Mouse (Mus musculus): ENCODE results near the gene Fam222b. TPM values are rescaled to one million over a fixed set of nuclear protein-coding genes. Genes with fewer than 3 reads are reported as not detected.

Fam222b gene
- polyA plus RNA-seq, 1 experiment from 2014 or later = 21.8 TPM

- Histone ChIP-seq H3K4me1 (ENCODE audit: control insufficient read depth, insufficient read depth, low read length) (peaks cover 23% of the 10 kb centered on the region), H3K4me2 (ENCODE audit: low read depth, severe bottlenecking) (peak within 1 kb of the TSS; percentile 61), H3K27ac (replicated peaks; ENCODE audit: low read depth, low read length) (peak within 1 kb of the TSS; percentile 99), H3K36me3 (ENCODE audit: control insufficient read depth, insufficient read depth, low read length) (peaks cover 18% of the 10 kb centered on the region), H3K9me3 (ENCODE audit: control insufficient read depth, low read length) (no peaks in the 10 kb centered on the region), H3K9ac (ENCODE audit: low read length) (peak within 1 kb of the TSS; percentile 98), H3K27me3 (ENCODE audit: control insufficient read depth, insufficient read depth, low read length) (no peaks in the 10 kb centered on the region), H3K4me3 (ENCODE audit: low read depth, low read length) (peak within 1 kb of the TSS; percentile 99)
- ATAC-seq (ENCODE audit: insufficient number of reproducible peaks, low FRiP score, low TSS enrichment, low read depth) = peak; percentile 72
- under 1% methylated on average over 76 of the region's 78 CpGs for WGBS
- DNase-seq (ENCODE audit: low spot score) = peak; percentile 92
Measured at GRCm38 (mm10) chr11:78164924-78165760, 70.7 kb downstream of the Fam222b start, which contains the start of gene Traf4. Traf4 (minus strand) TSS chr11:78165589.

GRCm38 (mm10) chr11:78165761-78166109 lies 71.3 kb downstream of the Fam222b start:
- H3K27ac ChIP-seq (replicated peaks; ENCODE audit: low read depth, low read length) = peak overlapping the region; percentile 99
- 4% methylated on average over 16 of the region's 16 CpGs for WGBS
- no peaks in the 10 kb centered on the region for H3K9me3 ChIP-seq (ENCODE audit: control insufficient read depth, low read length)
- peak overlapping the region; percentile 68 for H3K9ac ChIP-seq (ENCODE audit: low read length)
- peaks cover 12% of the 10 kb centered on the region for H3K36me3 ChIP-seq (ENCODE audit: control insufficient read depth, insufficient read depth, low read length)
- DNase-seq (ENCODE audit: low spot score) = no peak
- H3K4me1 ChIP-seq (ENCODE audit: control insufficient read depth, insufficient read depth, low read length) = peaks cover 23% of the 10 kb centered on the region
- no peak for ATAC-seq (ENCODE audit: insufficient number of reproducible peaks, low FRiP score, low TSS enrichment, low read depth)
- H3K27me3 ChIP-seq (ENCODE audit: control insufficient read depth, insufficient read depth, low read length) = no peaks in the 10 kb centered on the region
- H3K4me3 ChIP-seq (ENCODE audit: low read depth, low read length) = peak overlapping the region; percentile 99
- H3K4me2 ChIP-seq (ENCODE audit: low read depth, severe bottlenecking) = peak overlapping the region; percentile 61

GRCm38 (mm10) chr11:78166161-78166560 lies 71.7 kb downstream of the Fam222b start:
- WGBS = 43% methylated on average over 4 of the region's 4 CpGs
- peak overlapping the region; percentile 99; the same call in 1 of the 2 replicates for H3K27ac ChIP-seq (replicated peaks; ENCODE audit: low read depth, low read length)
- DNase-seq (ENCODE audit: low spot score) = no peak
- no peaks in the 10 kb centered on the region for H3K27me3 ChIP-seq (ENCODE audit: control insufficient read depth, insufficient read depth, low read length)
- peak overlapping the region; percentile 68; the same call in 1 of the 2 replicates for H3K9ac ChIP-seq (ENCODE audit: low read length)
- H3K9me3 ChIP-seq (ENCODE audit: control insufficient read depth, low read length) = no peaks in the 10 kb centered on the region
- ATAC-seq (ENCODE audit: insufficient number of reproducible peaks, low FRiP score, low TSS enrichment, low read depth) = no peak
- H3K4me3 ChIP-seq (ENCODE audit: low read depth, low read length) = peak overlapping the region; percentile 99
- peak overlapping the region; percentile 61 for H3K4me2 ChIP-seq (ENCODE audit: low read depth, severe bottlenecking)
- peaks cover 23% of the 10 kb centered on the region for H3K4me1 ChIP-seq (ENCODE audit: control insufficient read depth, insufficient read depth, low read length)
- peaks cover 9% of the 10 kb centered on the region for H3K36me3 ChIP-seq (ENCODE audit: control insufficient read depth, insufficient read depth, low read length)

- H3K4me3 ChIP-seq (ENCODE audit: low read depth, low read length) = no peak overlapping the region
- ATAC-seq (ENCODE audit: insufficient number of reproducible peaks, low FRiP score, low TSS enrichment, low read depth) (no peak), DNase-seq (ENCODE audit: low spot score) (no peak)
- H3K4me1 ChIP-seq (ENCODE audit: control insufficient read depth, insufficient read depth, low read length) = peaks cover 23% of the 10 kb centered on the region
- H3K4me2 ChIP-seq (ENCODE audit: low read depth, severe bottlenecking) = no peak overlapping the region
- H3K9ac ChIP-seq (ENCODE audit: low read length) = no peak overlapping the region
- H3K27me3 ChIP-seq (ENCODE audit: control insufficient read depth, insufficient read depth, low read length) = no peaks in the 10 kb centered on the region
- peaks cover 6% of the 10 kb centered on the region; the same call in 1 of the 2 replicates for H3K36me3 ChIP-seq (ENCODE audit: control insufficient read depth, insufficient read depth, low read length)
- H3K27ac ChIP-seq (replicated peaks; ENCODE audit: low read depth, low read length) = no peak overlapping the region
- 55% methylated on average over 6 of the region's 6 CpGs for WGBS
- no peaks in the 10 kb centered on the region for H3K9me3 ChIP-seq (ENCODE audit: control insufficient read depth, low read length)
Measured at GRCm38 (mm10) chr11:78166640-78167039, 72.2 kb downstream of the Fam222b start.

GRCm38 (mm10) chr11:78167257-78167959 lies 72.9 kb downstream of the Fam222b start:
- no peak overlapping the region for H3K4me2 ChIP-seq (ENCODE audit: low read depth, severe bottlenecking)
- no peaks in the 10 kb centered on the region for H3K9me3 ChIP-seq (ENCODE audit: control insufficient read depth, low read length)
- H3K9ac ChIP-seq (ENCODE audit: low read length) = no peak overlapping the region
- peaks cover 2% of the 10 kb centered on the region; the same call in 1 of the 2 replicates for H3K36me3 ChIP-seq (ENCODE audit: control insufficient read depth, insufficient read depth, low read length)
- H3K27ac ChIP-seq (replicated peaks; ENCODE audit: low read depth, low read length) = no peak overlapping the region
- no peaks in the 10 kb centered on the region for H3K27me3 ChIP-seq (ENCODE audit: control insufficient read depth, insufficient read depth, low read length)
- ATAC-seq (ENCODE audit: insufficient number of reproducible peaks, low FRiP score, low TSS enrichment, low read depth) = no peak
- H3K4me1 ChIP-seq (ENCODE audit: control insufficient read depth, insufficient read depth, low read length) = peaks cover 17% of the 10 kb centered on the region
- DNase-seq (ENCODE audit: low spot score) = no peak
- 90% methylated on average over 14 of the region's 14 CpGs for WGBS
- no peak overlapping the region for H3K4me3 ChIP-seq (ENCODE audit: low read depth, low read length)

GRCm38 (mm10) chr11:78168541-78169468 lies 74.3 kb downstream of the Fam222b start:
- no peak for DNase-seq (ENCODE audit: low spot score)
- no peak overlapping the region for H3K4me3 ChIP-seq (ENCODE audit: low read depth, low read length)
- H3K27ac ChIP-seq (replicated peaks; ENCODE audit: low read depth, low read length) = no peak overlapping the region
- peaks cover 7% of the 10 kb centered on the region; the same call in 1 of the 2 replicates for H3K4me1 ChIP-seq (ENCODE audit: control insufficient read depth, insufficient read depth, low read length)
- H3K36me3 ChIP-seq (ENCODE audit: control insufficient read depth, insufficient read depth, low read length) = peaks cover 2% of the 10 kb centered on the region; the same call in 1 of the 2 replicates
- WGBS = 63% methylated on average over 19 of the region's 19 CpGs
- no peak for ATAC-seq (ENCODE audit: insufficient number of reproducible peaks, low FRiP score, low TSS enrichment, low read depth)
- H3K9ac ChIP-seq (ENCODE audit: low read length) = no peak overlapping the region
- H3K4me2 ChIP-seq (ENCODE audit: low read depth, severe bottlenecking) = no peak overlapping the region
- no peaks in the 10 kb centered on the region for H3K9me3 ChIP-seq (ENCODE audit: control insufficient read depth, low read length)
- H3K27me3 ChIP-seq (ENCODE audit: control insufficient read depth, insufficient read depth, low read length) = no peaks in the 10 kb centered on the region

GRCm38 (mm10) chr11:78170306-78170705 lies 75.8 kb downstream of the Fam222b start:
- Histone ChIP-seq H3K27ac (replicated peaks; ENCODE audit: low read depth, low read length) (no peak overlapping the region), H3K27me3 (ENCODE audit: control insufficient read depth, insufficient read depth, low read length) (no peaks in the 10 kb centered on the region), H3K4me1 (ENCODE audit: control insufficient read depth, insufficient read depth, low read length) (peaks cover 7% of the 10 kb centered on the region; the same call in 1 of the 2 replicates), H3K9ac (ENCODE audit: low read length) (no peak overlapping the region), H3K36me3 (ENCODE audit: control insufficient read depth, insufficient read depth, low read length) (peaks cover 2% of the 10 kb centered on the region; the same call in 1 of the 2 replicates), H3K4me3 (ENCODE audit: low read depth, low read length) (no peak overlapping the region), H3K4me2 (ENCODE audit: low read depth, severe bottlenecking) (no peak overlapping the region), H3K9me3 (ENCODE audit: control insufficient read depth, low read length) (no peaks in the 10 kb centered on the region)
- no peak for ATAC-seq (ENCODE audit: insufficient number of reproducible peaks, low FRiP score, low TSS enrichment, low read depth)
- WGBS = 85% methylated on average over 15 of the region's 15 CpGs
- DNase-seq (ENCODE audit: low spot score) = no peak

Data from limb, embryonic 11.5 days (tissue).